Mouse (Mus musculus): ENCODE data around the gene Cacna1a.

- TF ChIP-seq CTCF (IDR thresholded peaks at IDR 0.05; ENCODE audit: borderline replicate concordance, control insufficient read depth, extremely low read depth, insufficient read depth, low read length, poor library complexity), result no peak
- TF ChIP-seq POLR2A (IDR thresholded peaks at IDR 0.05; ENCODE audit: control insufficient read depth, extremely low read depth, insufficient read depth, low read length, poor library complexity), result no peak
Observed at GRCm38 (mm10) chr8:84502638-84503037, 114.4 kb downstream of the Cacna1a start.
